Mouse (Mus musculus) limb, embryonic 14.5 days (tissue): ENCODE data around the gene Lpin1. TPM values are rescaled to one million over a fixed set of nuclear protein-coding genes. Genes with fewer than 3 reads are reported as not detected.
A peak's percentile ranks its signal among the peaks of the same experiment; 100 is the strongest.

Source experiments
- ATAC-seq: fragments of 200-750 bp; cut with Nextera tagmentation; 2 replicates; pipeline ENCODE4 v1.8.0; 2017; ENCODE audit warnings: low read depth, moderate number of reproducible peaks, moderate TSS enrichment; ENCODE audit not compliant: low FRiP score
- DNase-seq: peaks from one replicate; pipeline ENCODE4 v3.0.0-alpha.2; 2015; ENCODE audit warnings: low spot score
- H3K27ac ChIP-seq: fragments of 300-500 bp; sonication (generic); replicated peaks from 2 replicates; pipeline ENCODE4 v1.5.1; 2014; ENCODE audit warnings: low read depth, mild to moderate bottlenecking, low read length, moderate library complexity, mixed read lengths
- H3K27me3 ChIP-seq: fragments of 300-500 bp; sonication (generic); 2 replicates; pipeline ENCODE4 v1.6.1; 2014; ENCODE audit warnings: low read length, mixed read lengths; ENCODE audit not compliant: control insufficient read depth, insufficient read depth
- H3K36me3 ChIP-seq: fragments of 300-500 bp; sonication (generic); 2 replicates; pipeline ENCODE4 v1.6.1; 2014; ENCODE audit warnings: mild to moderate bottlenecking, low read length, moderate library complexity, mixed read lengths; ENCODE audit not compliant: control insufficient read depth, insufficient read depth
- H3K4me1 ChIP-seq: fragments of 300-500 bp; sonication (generic); 2 replicates; pipeline ENCODE4 v1.6.1; 2014; ENCODE audit warnings: antibody characterized with exemption, low read length, mixed read lengths; ENCODE audit not compliant: control insufficient read depth, insufficient read depth
- H3K4me2 ChIP-seq: fragments of 300-500 bp; sonication (generic); replicated peaks from 2 replicates; pipeline ENCODE4 v1.6.1; 2014; ENCODE audit warnings: low read depth, mild to moderate bottlenecking, low read length, moderate library complexity; ENCODE audit not compliant: severe bottlenecking
- H3K4me3 ChIP-seq: fragments of 300-500 bp; sonication (generic); replicated peaks from 2 replicates; pipeline ENCODE4 v1.5.1; 2014; ENCODE audit warnings: low read length
- H3K9ac ChIP-seq: fragments of 300-500 bp; sonication (generic); 2 replicates; pipeline ENCODE4 v1.6.1; 2014; ENCODE audit warnings: mild to moderate bottlenecking, low read depth, low read length, moderate library complexity; ENCODE audit not compliant: severe bottlenecking
- H3K9me3 ChIP-seq: fragments of 300-500 bp; sonication (generic); 2 replicates; pipeline ENCODE4 v1.6.1; 2016; ENCODE audit warnings: low read length; ENCODE audit not compliant: control insufficient read depth
- POLR2A ChIP-seq: fragments of 200-500 bp; IDR thresholded peaks from 2 replicates; pipeline ENCODE4 v1.8.0; 2012; ENCODE audit warnings: inconsistent platforms, mild to moderate bottlenecking, moderate library complexity, borderline replicate concordance; ENCODE audit not compliant: insufficient read depth, insufficient read length; ENCODE audit errors: extremely low read depth
- WGBS: fragments of 180-500 bp; shearing (Covaris S2); extraction: QIAGEN DNeasy Blood & Tissue Kit; methylation state at CpG from one replicate; pipeline ENCODE4 v1.1.7; 2014; 5-methylcytosine and 5-hydroxymethylcytosine counted together
- polyA plus RNA-seq, 2 experiments: library from polyadenylated mRNA; depleted of rRNA in 1 of 2; stranded (reverse) in 1 of 2; unstranded in 1 of 2; fragments of >200 nt; fragmentation: Nextera tagmentation in 1 of 2; extraction: Ambion mirVana in 1 of 2; gene quantifications; 2 replicates each; pipeline versions ENCODE4 v1.2.1 to v1.2.3; 2012 to 2014

Gene Lpin1
- polyA plus RNA-seq, 2 experiments, result 6.4 to 6.5 TPM

DNA sequence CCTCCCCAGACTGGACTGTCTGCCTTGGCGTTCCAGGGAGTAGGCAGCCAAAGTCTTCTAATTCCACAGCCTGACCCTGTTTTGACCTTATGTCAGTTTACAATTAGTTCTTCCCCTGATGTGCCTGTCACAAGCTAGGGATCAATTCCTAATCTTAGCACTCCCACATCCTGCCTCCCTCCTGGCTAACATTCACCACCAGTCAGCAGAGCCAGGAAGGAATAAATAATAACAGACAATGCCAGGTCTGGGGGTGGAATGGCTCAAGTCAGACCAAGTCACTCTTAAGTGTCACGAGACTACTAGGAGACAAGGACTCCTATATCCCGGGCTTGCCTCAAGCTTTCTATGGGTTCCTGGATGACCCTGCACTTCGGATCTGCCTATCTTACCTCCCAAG lies 20.8 kb downstream of the Lpin1 start:
- 30% methylated on average over 3 of the region's 4 CpGs for WGBS
- peak overlapping the region; percentile 56 for H3K4me3 ChIP-seq
- H3K36me3 ChIP-seq, result no peaks in the 10 kb centered on the region
- no peak overlapping the region for H3K9ac ChIP-seq
- no peak for TF ChIP-seq POLR2A
- peak overlapping the region; percentile 85 for H3K4me2 ChIP-seq
- H3K4me1 ChIP-seq, result peaks cover 28% of the 10 kb centered on the region
- H3K27ac ChIP-seq, result no peak overlapping the region
- ATAC-seq (no peak), DNase-seq (no peak)
- H3K27me3 ChIP-seq, result no peaks in the 10 kb centered on the region
- H3K9me3 ChIP-seq, result no peaks in the 10 kb centered on the region

DNA sequence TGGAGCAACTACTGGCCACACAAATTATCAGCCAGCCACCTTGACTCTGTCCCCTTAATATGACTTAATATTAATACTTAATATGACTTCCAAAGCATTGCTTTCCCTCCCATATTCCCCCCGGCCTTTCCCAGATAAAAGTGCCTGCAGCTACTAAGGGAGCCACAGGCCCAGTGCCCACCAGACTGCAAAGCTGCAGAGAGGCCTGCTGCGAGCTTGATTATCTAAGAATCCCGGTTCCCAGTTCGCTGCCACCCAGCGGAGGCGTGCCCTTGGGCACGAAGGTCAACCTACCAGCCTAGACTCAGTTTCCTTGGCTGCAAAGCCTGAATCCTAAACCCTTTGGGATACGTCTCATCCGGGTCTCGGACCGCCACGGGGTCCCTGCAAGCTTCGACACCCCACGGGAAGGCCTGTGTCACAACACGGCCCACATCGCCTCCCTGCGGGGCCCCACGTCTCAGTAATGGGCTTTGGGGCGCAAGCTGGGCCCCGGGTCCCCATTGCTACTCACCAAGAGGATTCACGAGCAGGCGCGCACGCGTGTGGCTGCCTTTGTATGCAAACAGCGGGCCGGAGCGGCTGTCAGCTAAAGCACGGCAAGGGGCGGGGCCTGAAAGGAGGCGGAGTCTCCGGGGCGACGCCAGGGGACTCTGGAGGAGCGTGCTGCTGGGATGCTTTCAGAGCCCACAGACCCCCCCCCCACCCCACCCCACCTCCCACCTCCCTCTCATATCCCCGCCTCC lies 21.4 kb downstream of the Lpin1 start:
- Histone ChIP-seq H3K4me1 (peaks cover 28% of the 10 kb centered on the region), H3K9ac (peak overlapping the region; percentile 68), H3K36me3 (no peaks in the 10 kb centered on the region), H3K27me3 (no peaks in the 10 kb centered on the region), H3K4me2 (peak overlapping the region; percentile 85), H3K27ac (0 out of 2 replicates have a peak overlapping the region, but pooled peaks have one; percentile 5), H3K4me3 (peak overlapping the region; percentile 56), H3K9me3 (no peaks in the 10 kb centered on the region)
- no peak for TF ChIP-seq POLR2A
- DNase-seq, result peak; percentile 93
- WGBS, result under 1% methylated on average over 21 of the region's 36 CpGs
- ATAC-seq, result peak; percentile 89

DNA sequence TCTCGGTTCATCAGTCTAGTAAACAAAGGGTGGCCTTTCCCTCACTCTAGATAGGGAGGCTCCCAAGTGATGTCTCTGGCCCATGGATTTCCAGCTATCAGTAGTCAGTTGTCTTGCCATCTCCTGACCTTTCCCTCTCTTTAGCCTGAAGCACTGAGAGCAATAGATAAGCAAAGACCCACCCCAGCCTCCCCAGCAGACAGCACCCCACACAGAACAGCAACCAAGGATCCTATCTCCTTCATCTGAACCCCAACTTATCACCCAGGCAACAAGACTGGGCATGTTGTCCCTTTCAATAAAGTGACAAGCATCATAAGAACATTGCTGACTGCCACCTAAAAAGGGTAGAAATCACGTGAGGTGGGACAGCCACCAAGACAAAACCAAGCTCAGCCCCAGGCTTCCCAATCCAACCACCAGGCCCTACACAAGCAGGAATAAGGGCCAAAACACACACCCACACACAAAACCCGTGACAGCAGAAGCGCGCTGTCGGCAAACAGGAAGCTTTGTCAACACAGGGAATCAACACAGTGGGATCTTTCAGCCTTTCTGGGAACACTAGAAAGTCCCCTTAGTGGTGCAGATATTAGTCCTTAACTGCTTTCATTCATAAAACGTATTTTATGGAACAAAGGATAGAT lies 22.2 kb downstream of the Lpin1 start:
- DNase-seq, result no peak
- H3K27ac ChIP-seq, result no peak overlapping the region
- no peak for ATAC-seq
- peak overlapping the region; percentile 85 for H3K4me2 ChIP-seq
- H3K36me3 ChIP-seq, result no peaks in the 10 kb centered on the region
- TF ChIP-seq POLR2A, result no peak
- H3K9ac ChIP-seq, result peak overlapping the region; percentile 68
- WGBS, result 29% methylated on average over 7 of the region's 7 CpGs
- no peaks in the 10 kb centered on the region for H3K9me3 ChIP-seq
- peaks cover 36% of the 10 kb centered on the region for H3K4me1 ChIP-seq
- peak overlapping the region; percentile 56 for H3K4me3 ChIP-seq
- H3K27me3 ChIP-seq, result no peaks in the 10 kb centered on the region

DNA sequence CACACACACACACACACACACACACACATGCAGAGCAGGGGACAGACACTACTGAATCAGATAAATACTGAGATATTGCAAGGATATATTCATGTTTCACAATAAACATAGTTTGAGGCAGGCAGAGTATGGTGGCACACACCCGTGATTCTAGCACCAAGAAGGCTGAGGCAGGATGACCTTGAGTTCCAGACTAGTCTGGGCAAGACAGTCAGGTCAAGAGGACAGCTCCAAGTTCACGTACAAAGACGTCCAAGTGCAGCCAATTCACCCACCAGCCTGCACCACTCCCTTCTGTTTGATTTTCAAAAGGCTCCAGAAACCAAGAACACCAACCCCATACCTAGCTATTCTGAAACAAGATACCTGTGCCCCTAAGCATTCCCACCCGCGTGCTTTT lies 23.0 kb downstream of the Lpin1 start:
- 64% methylated on average over 5 of the region's 5 CpGs for WGBS
- no peak overlapping the region for H3K9ac ChIP-seq
- H3K27me3 ChIP-seq, result no peaks in the 10 kb centered on the region
- H3K4me2 ChIP-seq, result no peak overlapping the region
- H3K4me1 ChIP-seq, result peaks cover 36% of the 10 kb centered on the region
- H3K9me3 ChIP-seq, result no peaks in the 10 kb centered on the region
- H3K4me3 ChIP-seq, result no peak overlapping the region
- H3K36me3 ChIP-seq, result no peaks in the 10 kb centered on the region
- no peak for TF ChIP-seq POLR2A
- DNase-seq (no peak), ATAC-seq (no peak)
- H3K27ac ChIP-seq, result no peak overlapping the region

DNA sequence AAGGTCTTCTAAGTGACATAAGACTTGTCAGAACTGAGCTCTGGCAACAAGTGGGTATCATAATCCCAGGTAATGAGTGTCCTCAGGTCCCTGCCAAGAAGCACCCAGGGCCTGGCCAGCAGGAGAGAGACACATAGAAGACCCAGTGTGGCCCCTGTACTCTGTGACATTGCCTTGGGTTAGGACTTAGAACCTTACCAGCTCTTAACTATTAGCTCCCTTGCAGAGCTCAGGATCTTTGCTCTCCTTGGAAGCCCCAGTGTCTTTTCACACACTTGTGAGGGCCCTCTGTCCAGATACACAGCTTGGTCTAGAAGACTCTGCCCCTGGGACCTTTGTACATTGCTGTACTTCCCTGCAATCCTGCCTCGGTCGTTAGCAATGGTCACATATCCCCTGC lies 23.7 kb downstream of the Lpin1 start:
- ATAC-seq (no peak), DNase-seq (no peak)
- Histone ChIP-seq H3K27ac (no peak overlapping the region), H3K27me3 (no peaks in the 10 kb centered on the region), H3K9me3 (no peaks in the 10 kb centered on the region), H3K4me2 (no peak overlapping the region), H3K9ac (no peak overlapping the region), H3K36me3 (no peaks in the 10 kb centered on the region), H3K4me3 (no peak overlapping the region), H3K4me1 (peaks cover 34% of the 10 kb centered on the region)
- no peak for TF ChIP-seq POLR2A
- WGBS, result 60% methylated on average over 2 of the region's 2 CpGs
